Mouse (Mus musculus): ENCODE results near the gene Cdk2. TPM values are rescaled to one million over a fixed set of nuclear protein-coding genes. Genes with fewer than 3 reads are reported as not detected.

Cdk2 gene
- polyA plus RNA-seq, 1 experiment from 2014 or later = 79.8 TPM

GRCm38 (mm10) chr10:128665806-128666205, 39.0 kb downstream of the Cdk2 start:
- ATAC-seq (ENCODE audit: insufficient read depth, low FRiP score, low read depth) = no peak
- Histone ChIP-seq H3K9me3 (no peaks in the 10 kb centered on the region), H3K4me2 (no peak overlapping the region), H3K4me1 (peaks cover 8% of the 10 kb centered on the region; the same call in 1 of the 2 replicates), H3K4me3 (replicated peaks) (no peak overlapping the region), H3K27ac (no peak overlapping the region), H3K27me3 (replicated peaks) (no peaks in the 10 kb centered on the region), H3K9ac (no peak overlapping the region), H3K36me3 (no peaks in the 10 kb centered on the region)
- WGBS = 93% methylated on average over 2 of the region's 2 CpGs

- Histone ChIP-seq H3K9me3 (no peaks in the 10 kb centered on the region), H3K9ac (no peak overlapping the region), H3K27ac (no peak overlapping the region), H3K4me3 (replicated peaks) (no peak overlapping the region), H3K36me3 (no peaks in the 10 kb centered on the region), H3K4me1 (peaks cover 8% of the 10 kb centered on the region; the same call in 1 of the 2 replicates), H3K27me3 (replicated peaks) (no peaks in the 10 kb centered on the region), H3K4me2 (no peak overlapping the region)
- 74% methylated on average over 3 of the region's 3 CpGs for WGBS
- no peak for ATAC-seq (ENCODE audit: insufficient read depth, low FRiP score, low read depth)
Measured at GRCm38 (mm10) chr10:128665307-128665706, 39.5 kb downstream of the Cdk2 start.

- Histone ChIP-seq H3K4me1 (peaks cover 8% of the 10 kb centered on the region; the same call in 1 of the 2 replicates), H3K4me3 (replicated peaks) (no peak overlapping the region), H3K4me2 (no peak overlapping the region), H3K9me3 (no peaks in the 10 kb centered on the region), H3K27ac (no peak overlapping the region), H3K27me3 (replicated peaks) (no peaks in the 10 kb centered on the region), H3K9ac (no peak overlapping the region), H3K36me3 (no peaks in the 10 kb centered on the region)
- 72% methylated on average over 3 of the region's 3 CpGs for WGBS
- no peak for ATAC-seq (ENCODE audit: insufficient read depth, low FRiP score, low read depth)
Measured at GRCm38 (mm10) chr10:128664808-128665207, 40.0 kb downstream of the Cdk2 start.

- Histone ChIP-seq H3K27ac (no peak overlapping the region), H3K4me2 (no peak overlapping the region), H3K9me3 (no peaks in the 10 kb centered on the region), H3K4me1 (peaks cover 4% of the 10 kb centered on the region; the same call in 1 of the 2 replicates), H3K9ac (no peak overlapping the region), H3K27me3 (replicated peaks) (no peaks in the 10 kb centered on the region), H3K4me3 (replicated peaks) (no peak overlapping the region), H3K36me3 (no peaks in the 10 kb centered on the region)
- WGBS = 51% methylated on average over 5 of the region's 5 CpGs
- ATAC-seq (ENCODE audit: insufficient read depth, low FRiP score, low read depth) = no peak
Measured at GRCm38 (mm10) chr10:128663441-128664220, 41.2 kb downstream of the Cdk2 start.

- H3K9me3 ChIP-seq = no peaks in the 10 kb centered on the region
- no peak overlapping the region for H3K9ac ChIP-seq
- no peak overlapping the region for H3K27ac ChIP-seq
- no peak overlapping the region for H3K4me2 ChIP-seq
- no peaks in the 10 kb centered on the region for H3K4me1 ChIP-seq
- no peaks in the 10 kb centered on the region for H3K36me3 ChIP-seq
- H3K4me3 ChIP-seq (replicated peaks) = no peak overlapping the region
- no peak for ATAC-seq (ENCODE audit: insufficient read depth, low FRiP score, low read depth)
- H3K27me3 ChIP-seq (replicated peaks) = no peaks in the 10 kb centered on the region
Measured at GRCm38 (mm10) chr10:128662465-128662864, 42.4 kb downstream of the Cdk2 start.

- Histone ChIP-seq H3K36me3 (no peaks in the 10 kb centered on the region), H3K27ac (no peak overlapping the region), H3K4me2 (no peak overlapping the region), H3K4me1 (no peaks in the 10 kb centered on the region), H3K9ac (no peak overlapping the region), H3K27me3 (replicated peaks) (no peaks in the 10 kb centered on the region), H3K4me3 (replicated peaks) (no peak overlapping the region), H3K9me3 (no peaks in the 10 kb centered on the region)
- no peak for ATAC-seq (ENCODE audit: insufficient read depth, low FRiP score, low read depth)
- 38% methylated on average over 9 of the region's 9 CpGs for WGBS
Measured at GRCm38 (mm10) chr10:128659490-128659889, 45.3 kb downstream of the Cdk2 start.

GRCm38 (mm10) chr10:128657844-128658243, 47.0 kb downstream of the Cdk2 start:
- no peak for ATAC-seq (ENCODE audit: insufficient read depth, low FRiP score, low read depth)
- no peak overlapping the region for H3K27ac ChIP-seq
- WGBS = 49% methylated on average over 9 of the region's 9 CpGs
- H3K36me3 ChIP-seq = no peaks in the 10 kb centered on the region
- H3K4me3 ChIP-seq (replicated peaks) = no peak overlapping the region
- no peak overlapping the region for H3K9ac ChIP-seq
- H3K4me1 ChIP-seq = no peaks in the 10 kb centered on the region
- H3K27me3 ChIP-seq (replicated peaks) = no peaks in the 10 kb centered on the region
- H3K4me2 ChIP-seq = no peak overlapping the region
- H3K9me3 ChIP-seq = no peaks in the 10 kb centered on the region

GRCm38 (mm10) chr10:128656731-128657130, 48.1 kb downstream of the Cdk2 start:
- Histone ChIP-seq H3K27me3 (replicated peaks) (no peaks in the 10 kb centered on the region), H3K4me3 (replicated peaks) (no peak overlapping the region), H3K4me1 (no peaks in the 10 kb centered on the region), H3K27ac (no peak overlapping the region), H3K9me3 (no peaks in the 10 kb centered on the region), H3K4me2 (no peak overlapping the region), H3K36me3 (no peaks in the 10 kb centered on the region), H3K9ac (no peak overlapping the region)
- ATAC-seq (ENCODE audit: insufficient read depth, low FRiP score, low read depth) = no peak
- 77% methylated on average over 1 of the region's 1 CpGs for WGBS

- 40% methylated on average over 3 of the region's 3 CpGs for WGBS
- Histone ChIP-seq H3K4me1 (no peaks in the 10 kb centered on the region), H3K9ac (no peak overlapping the region), H3K9me3 (no peaks in the 10 kb centered on the region), H3K4me2 (no peak overlapping the region), H3K36me3 (no peaks in the 10 kb centered on the region), H3K27me3 (replicated peaks) (no peaks in the 10 kb centered on the region), H3K4me3 (replicated peaks) (no peak overlapping the region), H3K27ac (no peak overlapping the region)
- no peak for ATAC-seq (ENCODE audit: insufficient read depth, low FRiP score, low read depth)
Measured at GRCm38 (mm10) chr10:128655254-128655653, 49.6 kb downstream of the Cdk2 start.

- ATAC-seq (ENCODE audit: insufficient read depth, low FRiP score, low read depth) = no peak
- Histone ChIP-seq H3K36me3 (no peaks in the 10 kb centered on the region), H3K27ac (no peak overlapping the region), H3K27me3 (replicated peaks) (no peaks in the 10 kb centered on the region), H3K4me2 (no peak overlapping the region), H3K9me3 (no peaks in the 10 kb centered on the region), H3K4me1 (no peaks in the 10 kb centered on the region), H3K9ac (no peak overlapping the region), H3K4me3 (replicated peaks) (no peak overlapping the region)
- 72% methylated on average over 4 of the region's 4 CpGs for WGBS
Measured at GRCm38 (mm10) chr10:128653866-128654265, 51.0 kb downstream of the Cdk2 start.

Data from stomach, embryonic 15.5 days (tissue).